Mouse (Mus musculus) stomach, embryonic 16.5 days (tissue): Measurements from ENCODE around the gene Siglecg. TPM values are rescaled to one million over a fixed set of nuclear protein-coding genes. Genes with fewer than 3 reads are reported as not detected.

ENCODE experiments used
- ATAC-seq: fragments of 200-750 bp; cut with Nextera tagmentation; 2 replicates; pipeline ENCODE4 v1.8.0; 2017; ENCODE audit warnings: moderate number of reproducible peaks, moderate TSS enrichment; ENCODE audit not compliant: insufficient read depth, low FRiP score
- H3K27ac ChIP-seq: fragments of 300-500 bp; sonication (generic); 2 replicates; pipeline ENCODE4 v1.5.1; 2014; ENCODE audit warnings: low read length
- H3K27me3 ChIP-seq: fragments of 300-500 bp; sonication (generic); 2 replicates; pipeline ENCODE4 v1.6.1; 2014; ENCODE audit warnings: low read length, control low read depth, mixed read lengths; ENCODE audit not compliant: control insufficient read depth, insufficient read depth
- H3K36me3 ChIP-seq: fragments of 300-500 bp; sonication (generic); 2 replicates; pipeline ENCODE4 v1.6.1; 2014; ENCODE audit warnings: low read length; ENCODE audit not compliant: control insufficient read depth, insufficient read depth
- H3K4me1 ChIP-seq: fragments of 300-500 bp; sonication (generic); 2 replicates; pipeline ENCODE4 v1.6.1; 2014; ENCODE audit warnings: low read length, control low read depth, mixed read lengths; ENCODE audit not compliant: control insufficient read depth, insufficient read depth
- H3K4me2 ChIP-seq: fragments of 300-500 bp; sonication (generic); 2 replicates; pipeline ENCODE4 v1.6.1; 2014; ENCODE audit warnings: low read depth, low read length, mixed read lengths
- H3K4me3 ChIP-seq: fragments of 300-500 bp; sonication (generic); replicated peaks from 2 replicates; pipeline ENCODE4 v1.5.1; 2014; ENCODE audit warnings: mild to moderate bottlenecking, low read length
- H3K9ac ChIP-seq: fragments of 300-500 bp; sonication (generic); 2 replicates; pipeline ENCODE4 v1.6.1; 2014; ENCODE audit warnings: low read length
- H3K9me3 ChIP-seq: fragments of 300-500 bp; sonication (generic); replicated peaks from 2 replicates; pipeline ENCODE4 v1.6.1; 2016; ENCODE audit warnings: low read length, control low read depth; ENCODE audit not compliant: control insufficient read depth
- whole genome bisulfite sequencing: fragments of 180-500 bp; shearing (Covaris S2); extraction: QIAGEN DNeasy Blood & Tissue Kit; methylation state at CpG from one replicate; pipeline ENCODE4 v1.1.7; 2014; 5-methylcytosine and 5-hydroxymethylcytosine counted together
- microRNA-seq: library from miRNA; unstranded; fragments of <30 nt; microRNA quantifications from one replicate; pipeline ENCODE4, GENCODE M21; 2016
- polyA plus RNA-seq: library from polyadenylated mRNA; unstranded; fragments of >200 nt; fragmentation: Nextera tagmentation; extraction: Ambion mirVana; gene quantifications from 2 replicates; pipeline ENCODE4 v1.2.1, GENCODE M21; 2015

The Siglecg gene
- polyA plus RNA-seq, 1 experiment from 2014 or later: 0.26 TPM

GRCm38 (mm10) chr7:43465344-43466098 lies 57.5 kb downstream of the Siglecg start:
- no peaks in the 10 kb centered on the region for H3K9me3 ChIP-seq
- H3K9ac ChIP-seq: peak overlapping the region; percentile 77
- peak overlapping the region; percentile 59 for H3K4me3 ChIP-seq
- H3K4me1 ChIP-seq: peaks cover 9% of the 10 kb centered on the region; the same call in 1 of the 2 replicates
- H3K27ac ChIP-seq: peak overlapping the region; percentile 42; the same call in 1 of the 2 replicates
- peak; percentile 91 for ATAC-seq
- H3K27me3 ChIP-seq: no peaks in the 10 kb centered on the region
- H3K36me3 ChIP-seq: no peaks in the 10 kb centered on the region
- under 1% methylated on average over 33 of the region's 33 CpGs for WGBS
- H3K4me2 ChIP-seq: peak overlapping the region; percentile 97

- H3K9me3 ChIP-seq: no peaks in the 10 kb centered on the region
- peak overlapping the region; percentile 97 for H3K4me2 ChIP-seq
- ATAC-seq: peak; percentile 52; the same call in 1 of the 2 replicates
- peaks cover 9% of the 10 kb centered on the region; the same call in 1 of the 2 replicates for H3K4me1 ChIP-seq
- H3K27ac ChIP-seq: peak overlapping the region; percentile 25; the same call in 1 of the 2 replicates
- H3K9ac ChIP-seq: peak overlapping the region; percentile 77
- peak overlapping the region; percentile 59 for H3K4me3 ChIP-seq
- whole genome bisulfite sequencing: under 1% methylated on average over 33 of the region's 33 CpGs
- H3K36me3 ChIP-seq: no peaks in the 10 kb centered on the region
- no peaks in the 10 kb centered on the region for H3K27me3 ChIP-seq
Measured at GRCm38 (mm10) chr7:43466099-43466694, 58.2 kb downstream of the Siglecg start.

Small RNA genes within 50 kb of the gene (microRNA-seq; reads per million reads assigned to microRNA genes)
- 0.50 reads per million for gene Mir7051

Other genes with a start within 250 kb of the Siglecg start
- 13.7 and 14.4 TPM in 2 replicates for gene Zfp715, start 94.9 kb upstream of the Siglecg start, polyA plus RNA-seq
- gene Siglecf, start 56.9 kb upstream of the Siglecg start, polyA plus RNA-seq: 0.15 and 0.27 TPM in 2 replicates
- 0.29 TPM in 1 of 2 replicates, not detected in the other for gene Lim2, start 19.5 kb downstream of the Siglecg start, polyA plus RNA-seq
- 2.7 and 2.8 TPM in 2 replicates for gene Nkg7, start 28.9 kb downstream of the Siglecg start, polyA plus RNA-seq
- gene Cldnd2, start 32.6 kb downstream of the Siglecg start, polyA plus RNA-seq: not detected in 2 replicates
- 365 and 382 TPM in 2 replicates for gene Etfb, start 35.9 kb downstream of the Siglecg start, polyA plus RNA-seq
- 0.62 TPM in 1 of 2 replicates, not detected in the other for gene Gm45233, start 35.9 kb downstream of the Siglecg start, polyA plus RNA-seq
- gene Vsig10l, start 54.9 kb downstream of the Siglecg start, polyA plus RNA-seq: 17.7 and 28.7 TPM in 2 replicates
- gene Iglon5, start 81.9 kb downstream of the Siglecg start, polyA plus RNA-seq: 0.30 and 0.39 TPM in 2 replicates
- gene 4931406B18Rik, start 97.7 kb downstream of the Siglecg start, polyA plus RNA-seq: not detected in 2 replicates
- gene Cd33, start 136.2 kb downstream of the Siglecg start, polyA plus RNA-seq: 3.0 and 3.7 TPM in 2 replicates
- gene Zfp658, start 154.1 kb downstream of the Siglecg start, polyA plus RNA-seq: 3.5 and 3.6 TPM in 2 replicates
- 11.3 and 12.9 TPM in 2 replicates for gene Zfp719, start 171.4 kb downstream of the Siglecg start, polyA plus RNA-seq
- not detected in 2 replicates for gene Zfp819, start 199.0 kb downstream of the Siglecg start, polyA plus RNA-seq
- 1.0 and 1.4 TPM in 2 replicates for gene Ceacam18, start 226.5 kb downstream of the Siglecg start, polyA plus RNA-seq